Mouse (Mus musculus) MEL (cell line): ENCODE data around the gene Foxl2. TPM values are rescaled to one million over a fixed set of nuclear protein-coding genes. Genes with fewer than 3 reads are reported as not detected.
A peak's percentile ranks its signal among the peaks of the same experiment; 100 is the strongest.

ENCODE experiments used
- DNase-seq: peaks from one replicate; pipeline ENCODE4 v3.0.0; 2011; ENCODE audit warnings: low read depth, low spot score
- H3K27ac ChIP-seq: 2 replicates; pipeline ENCODE4 v1.5.1; 2012; ENCODE audit warnings: low read depth, mild to moderate bottlenecking, control low read depth, low read length, moderate library complexity; ENCODE audit not compliant: control insufficient read depth
- H3K27me3 ChIP-seq, 2 experiments: fragments of 150-350 bp in 1 of 2; sonication (generic) in 1 of 2; 2 replicates each; pipeline ENCODE4 v1.6.1; 2012; ENCODE audit warnings: low read length in 2 of 2, mild to moderate bottlenecking in 2 of 2, improper control_type of control experiment in 1 of 2, moderate library complexity in 1 of 2; ENCODE audit not compliant: insufficient read depth in 2 of 2, control insufficient read depth in 1 of 2
- H3K36me3 ChIP-seq, 2 experiments: 2 replicates each; pipeline ENCODE4 v1.6.1; 2012 to 2014; ENCODE audit warnings: low read length in 2 of 2, improper control_type of control experiment in 1 of 2, inconsistent platforms in 1 of 2, mild to moderate bottlenecking in 1 of 2; ENCODE audit not compliant: insufficient read depth in 2 of 2, control insufficient read depth in 1 of 2
- H3K4me1 ChIP-seq, 2 experiments: fragments of 150-350 bp in 1 of 2; sonication (generic) in 1 of 2; 2 replicates each; pipeline ENCODE4 v1.6.1; 2012; ENCODE audit warnings: low read length in 2 of 2, improper control_type of control experiment in 1 of 2, mild to moderate bottlenecking in 1 of 2; ENCODE audit not compliant: insufficient read depth in 2 of 2, control insufficient read depth in 1 of 2
- H3K4me3 ChIP-seq, 2 experiments: fragments of 150-350 bp in 1 of 2; sonication (generic) in 1 of 2; 2 replicates each; pipeline ENCODE4 v1.5.1; 2012; ENCODE audit warnings: low read depth in 2 of 2, low read length in 2 of 2, mild to moderate bottlenecking in 2 of 2, moderate library complexity in 2 of 2, control low read depth in 1 of 2, improper control_type of control experiment in 1 of 2; ENCODE audit not compliant: control insufficient read depth in 1 of 2, insufficient read depth in 1 of 2
- H3K79me2 ChIP-seq: 2 replicates; pipeline ENCODE4 v1.6.1; 2012; ENCODE audit warnings: mild to moderate bottlenecking, low read length, moderate library complexity; ENCODE audit not compliant: control insufficient read depth, poor library complexity, insufficient read depth
- H3K9ac ChIP-seq: 2 replicates; pipeline ENCODE4 v1.6.1; 2012; ENCODE audit warnings: low read depth, mild to moderate bottlenecking, control low read depth, low read length, moderate library complexity; ENCODE audit not compliant: control insufficient read depth, poor library complexity, severe bottlenecking
- H3K9me3 ChIP-seq: fragments of 150-350 bp; sonication (generic); replicated peaks from 2 replicates; pipeline ENCODE4 v1.6.1; 2012; ENCODE audit warnings: mild to moderate bottlenecking, low read length, improper control_type of control experiment, moderate library complexity; ENCODE audit not compliant: insufficient read depth
- CHD1 ChIP-seq: IDR thresholded peaks from 2 replicates; pipeline ENCODE4 v1.6.1; 2012; ENCODE audit warnings: low read depth, mild to moderate bottlenecking, inconsistent platforms, low read length, improper control_type of control experiment
- CTCF ChIP-seq, 3 experiments: IDR thresholded peaks in 2 of 3; conservative IDR thresholded peaks in 1 of 3; 2 replicates each; pipeline ENCODE4 v1.5.1; 2011 to 2012; ENCODE audit warnings: low read length in 3 of 3, low read depth in 2 of 3, mild to moderate bottlenecking in 2 of 3, improper control_type of control experiment in 1 of 3, inconsistent platforms in 1 of 3, mixed read lengths in 1 of 3, moderate library complexity in 1 of 3; ENCODE audit not compliant: control insufficient read depth in 1 of 3, insufficient read depth in 1 of 3, poor library complexity in 1 of 3, severe bottlenecking in 1 of 3
- ELF1 ChIP-seq: IDR thresholded peaks from 2 replicates; pipeline ENCODE4 v1.6.1; 2014; ENCODE audit warnings: low read depth, mild to moderate bottlenecking, inconsistent platforms, low read length, improper control_type of control experiment, moderate library complexity
- EP300 ChIP-seq, 2 experiments: IDR thresholded peaks; 2 replicates each; pipeline ENCODE4 v1.6.1; 2011; ENCODE audit warnings: improper control_type of control experiment in 2 of 2, low read length in 2 of 2, low read depth in 1 of 2, mild to moderate bottlenecking in 1 of 2
- GATA1 ChIP-seq: IDR thresholded peaks from 2 replicates; pipeline ENCODE4 v1.6.1; 2011; ENCODE audit warnings: low read depth, low read length, improper control_type of control experiment
- HCFC1 ChIP-seq: IDR thresholded peaks from 2 replicates; pipeline ENCODE4 v1.6.1; 2012; ENCODE audit warnings: low read depth, mild to moderate bottlenecking, inconsistent platforms, low read length, improper control_type of control experiment, moderate library complexity
- MAFK ChIP-seq: IDR thresholded peaks from 2 replicates; pipeline ENCODE4 v1.6.1; 2011; ENCODE audit warnings: low read depth, mild to moderate bottlenecking, low read length, improper control_type of control experiment, borderline replicate concordance
- MEF2A ChIP-seq: IDR thresholded peaks from 2 replicates; pipeline ENCODE4 v1.6.1; 2014; ENCODE audit warnings: low read depth, mild to moderate bottlenecking, inconsistent platforms, low read length, improper control_type of control experiment; ENCODE audit not compliant: poor library complexity, insufficient replicate concordance, severe bottlenecking; ENCODE audit errors: extremely low read depth
- MXI1 ChIP-seq: IDR thresholded peaks from 2 replicates; pipeline ENCODE4 v1.6.1; 2011; ENCODE audit warnings: mild to moderate bottlenecking, low read depth, low read length, improper control_type of control experiment
- NELFE ChIP-seq: IDR thresholded peaks from 2 replicates; pipeline ENCODE4 v1.6.1; 2011; ENCODE audit warnings: low read depth, low read length, improper control_type of control experiment
- POLR2A ChIP-seq, 2 experiments: IDR thresholded peaks; 2 replicates each; pipeline ENCODE4 v1.6.1; 2011 to 2012; ENCODE audit warnings: low read length in 2 of 2, mild to moderate bottlenecking in 2 of 2, control low read depth in 1 of 2, improper control_type of control experiment in 1 of 2, low read depth in 1 of 2, moderate library complexity in 1 of 2; ENCODE audit not compliant: control insufficient read depth in 1 of 2, insufficient read depth in 1 of 2, poor library complexity in 1 of 2
- POLR2AphosphoS2 ChIP-seq: IDR thresholded peaks from 2 replicates; pipeline ENCODE4 v1.6.1; 2011; ENCODE audit warnings: low read length, improper control_type of control experiment
- POLR2AphosphoS5 ChIP-seq: IDR thresholded peaks from 2 replicates; pipeline ENCODE4 v1.6.1; 2012; ENCODE audit warnings: low read depth, borderline replicate concordance, mild to moderate bottlenecking, inconsistent platforms, low read length, moderate library complexity, mixed read lengths
- RAD21 ChIP-seq: IDR thresholded peaks from 2 replicates; pipeline ENCODE4 v1.6.1; 2011; ENCODE audit warnings: mild to moderate bottlenecking, low read depth, low read length, improper control_type of control experiment
- SMC3 ChIP-seq: IDR thresholded peaks from 2 replicates; pipeline ENCODE4 v1.6.1; 2011; ENCODE audit warnings: low read depth, low read length, improper control_type of control experiment
- TAL1 ChIP-seq: IDR thresholded peaks from 2 replicates; pipeline ENCODE4 v1.6.1; 2012; ENCODE audit warnings: mild to moderate bottlenecking, inconsistent platforms, low read length, moderate library complexity, mixed read lengths
- UBTF ChIP-seq: IDR thresholded peaks from 2 replicates; pipeline ENCODE4 v1.6.1; 2012; ENCODE audit warnings: low read depth, mild to moderate bottlenecking, inconsistent platforms, low read length, improper control_type of control experiment, moderate library complexity, borderline replicate concordance; ENCODE audit not compliant: insufficient read depth
- USF1 ChIP-seq: IDR thresholded peaks from 2 replicates; pipeline ENCODE4 v1.6.1; 2014; ENCODE audit warnings: low read depth, mild to moderate bottlenecking, inconsistent platforms, low read length, improper control_type of control experiment, moderate library complexity
- ZC3H11A ChIP-seq: IDR thresholded peaks from 2 replicates; pipeline ENCODE4 v1.6.1; 2012; ENCODE audit warnings: low read depth, mild to moderate bottlenecking, inconsistent platforms, low read length, improper control_type of control experiment
- ZKSCAN1 ChIP-seq: IDR thresholded peaks from 2 replicates; pipeline ENCODE4 v1.6.1; 2012; ENCODE audit warnings: low read depth, mild to moderate bottlenecking, inconsistent platforms, low read length, improper control_type of control experiment, moderate library complexity
- ZNF384 ChIP-seq: IDR thresholded peaks from 2 replicates; pipeline ENCODE4 v1.6.1; 2012; ENCODE audit warnings: low read depth, mild to moderate bottlenecking, inconsistent platforms, low read length, improper control_type of control experiment
- polyA plus RNA-seq, 2 experiments: library from polyadenylated mRNA; stranded (reverse) in 1 of 2; unstranded in 1 of 2; fragments of >175 nt in 1 of 2; fragments of >200 nt in 1 of 2; gene quantifications; 2 replicates each; pipeline versions ENCODE4 v1.2.1 to v1.2.4; 2012; ENCODE audit warnings: low replicate concordance in 2 of 2, low read depth in 1 of 2; ENCODE audit not compliant: insufficient read length in 2 of 2, insufficient read depth in 1 of 2, missing spikeins in 1 of 2
- total RNA-seq: library from RNA; depleted of rRNA; stranded (reverse); fragments of 300-350 nt; gene quantifications from 2 replicates; pipeline ENCODE4 v1.2.3, GENCODE M21; 2012

The Foxl2 gene
- total and polyA plus RNA-seq, 3 experiments = not detected

DNA sequence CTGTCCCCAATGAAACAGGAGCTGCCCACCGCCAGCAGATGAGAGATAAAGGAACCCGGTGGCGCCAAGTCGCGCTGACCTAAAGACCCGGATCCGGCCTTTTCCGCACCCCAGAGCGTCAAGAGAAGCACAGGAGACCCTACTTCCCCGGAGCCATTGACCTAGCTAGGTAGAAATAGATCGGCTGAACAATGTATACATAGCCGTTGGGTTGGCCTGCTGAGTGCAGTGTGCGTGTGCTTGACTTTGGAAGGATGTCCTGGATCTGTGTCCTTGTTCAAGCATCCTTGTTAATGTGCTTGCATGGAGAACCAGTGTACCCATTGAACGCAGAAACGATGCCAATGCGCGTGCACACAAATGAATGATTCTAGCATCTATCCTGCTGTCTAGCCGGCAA is 8.6 kb downstream of the Foxl2 start:
- DNase-seq = no peak
- TF ChIP-seq TAL1 (no peak), EP300 (IDR thresholded peaks at IDR 0.05; ENCODE audit: low read depth in 1 of 2, low read length in 2 of 2) (no peak), MXI1 (no peak), POLR2AphosphoS5 (no peak), ZKSCAN1 (no peak), CHD1 (no peak), NELFE (no peak), MEF2A (no peak), POLR2AphosphoS2 (no peak), UBTF (no peak), ZNF384 (no peak), POLR2A (IDR thresholded peaks at IDR 0.05; ENCODE audit: control insufficient read depth in 1 of 2, insufficient read depth in 1 of 2, low read depth in 1 of 2, low read length in 2 of 2, poor library complexity in 1 of 2) (no peak), MAFK (no peak), GATA1 (no peak), ZC3H11A (no peak), SMC3 (no peak)
- Histone ChIP-seq H3K79me2 (no peaks in the 10 kb centered on the region), H3K36me3 (no peaks in the 10 kb centered on the region), H3K4me3 (no peak overlapping the region), H3K4me1 (no peaks in the 10 kb centered on the region), H3K9me3 (no peaks in the 10 kb centered on the region), H3K27ac (no peak overlapping the region), H3K9ac (no peak overlapping the region), H3K27me3 (no peaks in the 10 kb centered on the region; a peak in 1 of 4 replicates)

DNA sequence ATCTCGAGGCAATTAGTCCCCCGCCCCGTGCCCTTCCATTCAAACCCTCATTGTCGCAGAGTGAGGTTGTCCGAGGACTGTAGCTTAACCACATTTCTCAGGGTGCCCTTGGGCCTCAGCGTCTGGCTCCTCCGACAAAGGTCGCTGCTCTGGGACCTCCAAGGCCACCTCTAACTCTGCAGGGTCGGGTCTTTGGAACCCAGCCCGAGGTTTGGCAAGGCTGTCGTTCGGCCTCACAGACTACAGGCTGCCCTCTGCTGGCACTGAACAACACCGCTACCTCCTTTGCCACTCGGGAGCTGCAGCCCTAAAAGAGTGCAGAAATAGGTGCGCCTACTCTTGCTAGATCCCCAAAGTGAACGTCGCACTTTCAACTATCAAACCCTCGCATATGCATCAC is 10.0 kb downstream of the Foxl2 start:
- no peaks in the 10 kb centered on the region for H3K4me1 ChIP-seq
- no peak overlapping the region for H3K9ac ChIP-seq
- H3K36me3 ChIP-seq = no peaks in the 10 kb centered on the region
- no peak overlapping the region for H3K4me3 ChIP-seq
- no peaks in the 10 kb centered on the region for H3K9me3 ChIP-seq
- no peaks in the 10 kb centered on the region for H3K79me2 ChIP-seq
- H3K27me3 ChIP-seq = no peaks in the 10 kb centered on the region; a peak in 1 of 4 replicates
- TF ChIP-seq RAD21 = no peak
- peak in 1 of 3 experiments; percentile 27; a peak in 2 of 6 replicates for TF ChIP-seq CTCF (IDR thresholded peaks at IDR 0.05 in 2 of 3, conservative IDR thresholded peaks at IDR 0.05 in 1 of 3; ENCODE audit: control insufficient read depth in 1 of 3, insufficient read depth in 1 of 3, low read depth in 2 of 3, low read length in 3 of 3, poor library complexity in 1 of 3, severe bottlenecking in 1 of 3)
- TF ChIP-seq SMC3 = no peak
- TF ChIP-seq GATA1 = no peak
- TF ChIP-seq HCFC1 = no peak
- TF ChIP-seq USF1 = no peak
- no peak for TF ChIP-seq ELF1
- H3K27ac ChIP-seq = no peak overlapping the region
- DNase-seq = no peak
